Mouse (Mus musculus): ENCODE results near the gene Cpa1. TPM values are rescaled to one million over a fixed set of nuclear protein-coding genes. Genes with fewer than 3 reads are reported as not detected.

The Cpa1 gene
- total and polyA plus RNA-seq, 2 experiments from 2014 or later, result 0.29 TPM; not detected in 1

DNA sequence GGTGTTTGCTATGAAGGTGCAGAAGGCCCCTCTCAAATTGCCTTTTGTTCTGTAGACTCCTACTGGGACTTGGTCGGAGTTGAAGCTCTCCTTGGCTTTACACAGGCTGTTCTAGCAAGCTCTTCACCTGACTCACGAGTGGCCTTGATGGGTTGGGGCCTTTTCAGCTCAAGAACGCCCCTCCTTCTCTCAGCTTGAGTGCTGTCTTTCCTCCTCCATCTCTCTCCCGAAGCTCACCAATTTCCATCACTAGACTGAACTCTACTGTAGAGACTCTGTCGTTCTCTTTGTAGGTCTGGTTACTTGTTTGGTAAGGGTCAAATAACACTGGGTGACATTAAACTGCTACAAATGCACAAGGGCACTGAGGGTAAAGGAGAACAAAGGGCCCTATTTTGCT is 53.8 kb downstream of the Cpa1 start:
- WGBS, result 74% methylated on average over 5 of the region's 5 CpGs
- no peaks in the 10 kb centered on the region for H3K27me3 ChIP-seq (ENCODE audit: insufficient read depth, low read length)
- DNase-seq (no peak), ATAC-seq (no peak)
- H3K9me3 ChIP-seq (ENCODE audit: low read length), result no peaks in the 10 kb centered on the region
- H3K36me3 ChIP-seq (ENCODE audit: insufficient read depth), result no peaks in the 10 kb centered on the region
- peak overlapping the region; percentile 86 for H3K27ac ChIP-seq (ENCODE audit: low read depth, low read length)
- H3K9ac ChIP-seq, result peak overlapping the region; percentile 76
- peak overlapping the region; percentile 46 for H3K4me3 ChIP-seq (ENCODE audit: low read depth, low read length)
- peak overlapping the region; percentile 80 for H3K4me2 ChIP-seq (ENCODE audit: low read depth)
- no peak for TF ChIP-seq CTCF (IDR thresholded peaks at IDR 0.05; ENCODE audit: low read depth)
- H3K4me1 ChIP-seq (ENCODE audit: insufficient read depth), result peaks cover 17% of the 10 kb centered on the region

DNA sequence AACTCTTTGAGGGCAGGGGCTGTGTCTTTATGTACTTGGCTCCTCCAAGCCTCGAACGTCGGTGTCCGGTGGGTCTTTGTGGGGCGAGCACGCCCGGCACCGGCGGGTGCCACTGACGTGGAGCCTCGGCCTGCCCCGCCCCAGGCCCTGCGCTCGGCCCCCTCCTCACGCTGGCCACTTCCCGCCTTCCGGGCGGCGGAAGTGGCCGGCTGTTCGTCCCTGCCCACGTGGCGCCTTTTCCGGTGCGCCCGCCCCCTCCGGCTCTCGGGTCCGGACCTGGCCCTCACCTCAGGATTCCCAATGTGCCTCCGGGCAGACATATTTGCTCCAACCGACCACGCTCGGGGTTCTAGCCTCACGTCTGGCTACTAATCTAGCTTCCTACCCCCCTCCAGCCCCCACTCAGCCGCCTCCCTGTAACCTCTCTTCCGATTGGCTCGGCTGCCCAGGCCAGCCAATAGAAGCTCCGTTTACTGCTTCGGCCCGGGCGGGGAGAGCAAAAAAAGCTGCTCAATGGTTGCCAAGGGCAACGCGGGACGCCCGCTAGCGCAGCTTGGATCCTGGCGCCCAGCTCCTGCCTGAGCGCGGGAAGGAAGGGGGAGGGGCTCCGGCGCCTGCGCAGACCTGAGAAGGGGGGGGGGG is 54.5 kb downstream of the Cpa1 start, which contains the start of gene Cep41:
Cep41 (minus strand) TSS at position 400 of the 642 bp plus-strand sequence.
- peak within 1 kb of the TSS; percentile 89 for H3K27ac ChIP-seq (ENCODE audit: low read depth, low read length)
- peak within 1 kb of the TSS; percentile 46 for H3K4me3 ChIP-seq (ENCODE audit: low read depth, low read length)
- no peak for TF ChIP-seq CTCF (IDR thresholded peaks at IDR 0.05; ENCODE audit: low read depth)
- ATAC-seq (peak; percentile 99), DNase-seq (peak; percentile 99)
- WGBS, result under 1% methylated on average over 52 of the region's 52 CpGs
- no peaks in the 10 kb centered on the region for H3K9me3 ChIP-seq (ENCODE audit: low read length)
- peaks cover 17% of the 10 kb centered on the region for H3K4me1 ChIP-seq (ENCODE audit: insufficient read depth)
- peak within 1 kb of the TSS; percentile 76 for H3K9ac ChIP-seq
- no peaks in the 10 kb centered on the region for H3K27me3 ChIP-seq (ENCODE audit: insufficient read depth, low read length)
- peak within 1 kb of the TSS; percentile 80 for H3K4me2 ChIP-seq (ENCODE audit: low read depth)
- H3K36me3 ChIP-seq (ENCODE audit: insufficient read depth), result no peaks in the 10 kb centered on the region

DNA sequence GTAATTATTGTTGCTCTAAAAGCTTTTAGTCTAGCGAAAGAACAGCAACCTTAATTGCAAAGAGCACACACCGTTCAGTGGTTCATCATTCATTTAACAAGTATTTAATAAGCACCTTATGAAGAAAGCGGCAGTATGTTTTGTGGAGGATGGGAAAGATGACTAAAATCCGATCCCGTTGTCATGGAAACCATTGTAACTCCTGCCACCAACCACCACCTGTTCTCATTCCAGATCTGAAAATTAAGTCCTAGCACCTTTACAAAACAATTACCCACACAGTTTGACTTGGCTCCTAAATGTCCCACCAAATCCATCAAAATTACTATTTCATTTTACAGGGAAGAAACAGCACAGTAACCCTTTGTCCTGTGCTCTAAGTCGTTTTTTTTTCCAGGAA is 55.2 kb downstream of the Cpa1 start:
- H3K4me2 ChIP-seq (ENCODE audit: low read depth), result peak overlapping the region; percentile 80
- peak overlapping the region; percentile 46 for H3K4me3 ChIP-seq (ENCODE audit: low read depth, low read length)
- H3K9ac ChIP-seq, result peak overlapping the region; percentile 39
- H3K4me1 ChIP-seq (ENCODE audit: insufficient read depth), result peaks cover 17% of the 10 kb centered on the region
- TF ChIP-seq CTCF (IDR thresholded peaks at IDR 0.05; ENCODE audit: low read depth), result no peak
- H3K36me3 ChIP-seq (ENCODE audit: insufficient read depth), result no peaks in the 10 kb centered on the region
- ATAC-seq (peak; percentile 49), DNase-seq (peak; percentile 84)
- no peaks in the 10 kb centered on the region for H3K27me3 ChIP-seq (ENCODE audit: insufficient read depth, low read length)
- H3K27ac ChIP-seq (ENCODE audit: low read depth, low read length), result peak overlapping the region; percentile 89
- no peaks in the 10 kb centered on the region for H3K9me3 ChIP-seq (ENCODE audit: low read length)
- WGBS, result 13% methylated on average over 6 of the region's 6 CpGs

Other genes starting within 250 kb of the Cpa1 start
- 56.7 and 57.2 TPM in 2 replicates for gene Zc3hc1, start 248.2 kb upstream of the Cpa1 start, total RNA-seq (2014; rRNA removed)
- 69.4 and 71.9 TPM in 2 replicates for gene Zc3hc1, start 248.2 kb upstream of the Cpa1 start, polyA plus RNA-seq (2015; fragmentation: Nextera tagmentation; extraction: Ambion mirVana)
- gene Klhdc10, start 237.3 kb upstream of the Cpa1 start, total RNA-seq (2014; rRNA removed), result 111 and 160 TPM in 2 replicates
- 17.7 and 24.3 TPM in 2 replicates for gene Klhdc10, start 237.3 kb upstream of the Cpa1 start, polyA plus RNA-seq (2015; fragmentation: Nextera tagmentation; extraction: Ambion mirVana)
- 44.4 and 49.8 TPM in 2 replicates for gene Tmem209, start 129.4 kb upstream of the Cpa1 start, total RNA-seq (2014; rRNA removed)
- 19.7 and 24.2 TPM in 2 replicates for gene Tmem209, start 129.4 kb upstream of the Cpa1 start, polyA plus RNA-seq (2015; fragmentation: Nextera tagmentation; extraction: Ambion mirVana)
- 0.95 and 1.4 TPM in 2 replicates for gene Ssmem1, start 129.4 kb upstream of the Cpa1 start, total RNA-seq (2014; rRNA removed)
- gene Ssmem1, start 129.4 kb upstream of the Cpa1 start, polyA plus RNA-seq (2015; fragmentation: Nextera tagmentation; extraction: Ambion mirVana), result 0.29 TPM in 1 of 2 replicates, not detected in the other
- 6.8 and 10.0 TPM in 2 replicates for gene Cpa2, start 97.6 kb upstream of the Cpa1 start, total RNA-seq (2014; rRNA removed)
- 16.6 and 17.1 TPM in 2 replicates for gene Cpa2, start 97.6 kb upstream of the Cpa1 start, polyA plus RNA-seq (2015; fragmentation: Nextera tagmentation; extraction: Ambion mirVana)
- gene Cpa4, start 70.8 kb upstream of the Cpa1 start, total RNA-seq (2014; rRNA removed), result 0.23 and 0.38 TPM in 2 replicates
- gene Cpa4, start 70.8 kb upstream of the Cpa1 start, polyA plus RNA-seq (2015; fragmentation: Nextera tagmentation; extraction: Ambion mirVana), result 0.58 and 0.88 TPM in 2 replicates
- not detected in 2 replicates for gene Cpa5, start 28.2 kb upstream of the Cpa1 start, total RNA-seq (2014; rRNA removed)
- 0.11 TPM in 1 of 2 replicates, not detected in the other for gene Cpa5, start 28.2 kb upstream of the Cpa1 start, polyA plus RNA-seq (2015; fragmentation: Nextera tagmentation; extraction: Ambion mirVana)
- 10.2 and 14.1 TPM in 2 replicates for gene Cep41, start 54.5 kb downstream of the Cpa1 start, total RNA-seq (2014; rRNA removed)
- 8.8 and 10.6 TPM in 2 replicates for gene Cep41, start 54.5 kb downstream of the Cpa1 start, polyA plus RNA-seq (2015; fragmentation: Nextera tagmentation; extraction: Ambion mirVana)
- gene Mest, start 84.3 kb downstream of the Cpa1 start, total RNA-seq (2014; rRNA removed), result 127 and 212 TPM in 2 replicates
- 90.4 and 146 TPM in 2 replicates for gene Mest, start 84.3 kb downstream of the Cpa1 start, polyA plus RNA-seq (2015; fragmentation: Nextera tagmentation; extraction: Ambion mirVana)